Mouse (Mus musculus) MEL (cell line): Measurements from ENCODE around the gene Got1. TPM values are rescaled to one million over a fixed set of nuclear protein-coding genes. Genes with fewer than 3 reads are reported as not detected.

Experiments used
- DNase-seq: peaks from one replicate; pipeline ENCODE4 v3.0.0; 2011; ENCODE audit warnings: low read depth, low spot score
- H3K27ac ChIP-seq: 2 replicates; pipeline ENCODE4 v1.5.1; 2012; ENCODE audit warnings: low read depth, mild to moderate bottlenecking, control low read depth, low read length, moderate library complexity; ENCODE audit not compliant: control insufficient read depth
- H3K27me3 ChIP-seq, 2 experiments: fragments of 150-350 bp in 1 of 2; sonication (generic) in 1 of 2; 2 replicates each; pipeline ENCODE4 v1.6.1; 2012; ENCODE audit warnings: low read length in 2 of 2, mild to moderate bottlenecking in 2 of 2, improper control_type of control experiment in 1 of 2, moderate library complexity in 1 of 2; ENCODE audit not compliant: insufficient read depth in 2 of 2, control insufficient read depth in 1 of 2
- H3K36me3 ChIP-seq, 2 experiments: 2 replicates each; pipeline ENCODE4 v1.6.1; 2012 to 2014; ENCODE audit warnings: low read length in 2 of 2, improper control_type of control experiment in 1 of 2, inconsistent platforms in 1 of 2, mild to moderate bottlenecking in 1 of 2; ENCODE audit not compliant: insufficient read depth in 2 of 2, control insufficient read depth in 1 of 2
- H3K4me1 ChIP-seq, 2 experiments: fragments of 150-350 bp in 1 of 2; sonication (generic) in 1 of 2; 2 replicates each; pipeline ENCODE4 v1.6.1; 2012; ENCODE audit warnings: low read length in 2 of 2, improper control_type of control experiment in 1 of 2, mild to moderate bottlenecking in 1 of 2; ENCODE audit not compliant: insufficient read depth in 2 of 2, control insufficient read depth in 1 of 2
- H3K4me3 ChIP-seq, 2 experiments: fragments of 150-350 bp in 1 of 2; sonication (generic) in 1 of 2; 2 replicates each; pipeline ENCODE4 v1.5.1; 2012; ENCODE audit warnings: low read depth in 2 of 2, low read length in 2 of 2, mild to moderate bottlenecking in 2 of 2, moderate library complexity in 2 of 2, control low read depth in 1 of 2, improper control_type of control experiment in 1 of 2; ENCODE audit not compliant: control insufficient read depth in 1 of 2, insufficient read depth in 1 of 2
- H3K79me2 ChIP-seq: 2 replicates; pipeline ENCODE4 v1.6.1; 2012; ENCODE audit warnings: mild to moderate bottlenecking, low read length, moderate library complexity; ENCODE audit not compliant: control insufficient read depth, poor library complexity, insufficient read depth
- H3K9ac ChIP-seq: 2 replicates; pipeline ENCODE4 v1.6.1; 2012; ENCODE audit warnings: low read depth, mild to moderate bottlenecking, control low read depth, low read length, moderate library complexity; ENCODE audit not compliant: control insufficient read depth, poor library complexity, severe bottlenecking
- H3K9me3 ChIP-seq: fragments of 150-350 bp; sonication (generic); replicated peaks from 2 replicates; pipeline ENCODE4 v1.6.1; 2012; ENCODE audit warnings: mild to moderate bottlenecking, low read length, improper control_type of control experiment, moderate library complexity; ENCODE audit not compliant: insufficient read depth
- CHD2 ChIP-seq: IDR thresholded peaks from 2 replicates; pipeline ENCODE4 v1.6.1; 2011; ENCODE audit warnings: low read length, improper control_type of control experiment
- CTCF ChIP-seq, 3 experiments: IDR thresholded peaks in 2 of 3; conservative IDR thresholded peaks in 1 of 3; 2 replicates each; pipeline ENCODE4 v1.5.1; 2011 to 2012; ENCODE audit warnings: low read length in 3 of 3, low read depth in 2 of 3, mild to moderate bottlenecking in 2 of 3, improper control_type of control experiment in 1 of 3, inconsistent platforms in 1 of 3, mixed read lengths in 1 of 3, moderate library complexity in 1 of 3; ENCODE audit not compliant: control insufficient read depth in 1 of 3, insufficient read depth in 1 of 3, poor library complexity in 1 of 3, severe bottlenecking in 1 of 3
- E2F4 ChIP-seq: IDR thresholded peaks from 2 replicates; pipeline ENCODE4 v1.6.1; 2011; ENCODE audit warnings: low read depth, low read length, improper control_type of control experiment, borderline replicate concordance
- ELF1 ChIP-seq: IDR thresholded peaks from 2 replicates; pipeline ENCODE4 v1.6.1; 2014; ENCODE audit warnings: low read depth, mild to moderate bottlenecking, inconsistent platforms, low read length, improper control_type of control experiment, moderate library complexity
- EP300 ChIP-seq, 2 experiments: IDR thresholded peaks; 2 replicates each; pipeline ENCODE4 v1.6.1; 2011; ENCODE audit warnings: improper control_type of control experiment in 2 of 2, low read length in 2 of 2, low read depth in 1 of 2, mild to moderate bottlenecking in 1 of 2
- ETS1 ChIP-seq: IDR thresholded peaks from 2 replicates; pipeline ENCODE4 v1.6.1; 2012; ENCODE audit warnings: low read depth, mild to moderate bottlenecking, inconsistent platforms, low read length, improper control_type of control experiment, moderate library complexity
- GATA1 ChIP-seq: IDR thresholded peaks from 2 replicates; pipeline ENCODE4 v1.6.1; 2011; ENCODE audit warnings: low read depth, low read length, improper control_type of control experiment
- HCFC1 ChIP-seq: IDR thresholded peaks from 2 replicates; pipeline ENCODE4 v1.6.1; 2012; ENCODE audit warnings: low read depth, mild to moderate bottlenecking, inconsistent platforms, low read length, improper control_type of control experiment, moderate library complexity
- JUND ChIP-seq: IDR thresholded peaks from 2 replicates; pipeline ENCODE4 v1.6.1; 2011; ENCODE audit warnings: low read depth, mild to moderate bottlenecking, improper control_type of control experiment, low read length
- KAT2A ChIP-seq: conservative IDR thresholded peaks from 2 replicates; pipeline ENCODE4 v1.6.1; 2012; ENCODE audit warnings: low read depth, low read length, improper control_type of control experiment, inconsistent platforms
- MEF2A ChIP-seq: IDR thresholded peaks from 2 replicates; pipeline ENCODE4 v1.6.1; 2014; ENCODE audit warnings: low read depth, mild to moderate bottlenecking, inconsistent platforms, low read length, improper control_type of control experiment; ENCODE audit not compliant: poor library complexity, insufficient replicate concordance, severe bottlenecking; ENCODE audit errors: extremely low read depth
- MXI1 ChIP-seq: IDR thresholded peaks from 2 replicates; pipeline ENCODE4 v1.6.1; 2011; ENCODE audit warnings: mild to moderate bottlenecking, low read depth, low read length, improper control_type of control experiment
- MYC ChIP-seq: IDR thresholded peaks from 2 replicates; pipeline ENCODE4 v1.6.1; 2011; ENCODE audit warnings: low read depth, mild to moderate bottlenecking, low read length, improper control_type of control experiment, moderate library complexity
- NRF1 ChIP-seq: IDR thresholded peaks from 2 replicates; pipeline ENCODE4 v1.6.1; 2014; ENCODE audit warnings: low read depth, mild to moderate bottlenecking, inconsistent platforms, low read length, improper control_type of control experiment, moderate library complexity; ENCODE audit not compliant: poor library complexity, insufficient read depth, severe bottlenecking
- POLR2A ChIP-seq, 2 experiments: IDR thresholded peaks; 2 replicates each; pipeline ENCODE4 v1.6.1; 2011 to 2012; ENCODE audit warnings: low read length in 2 of 2, mild to moderate bottlenecking in 2 of 2, control low read depth in 1 of 2, improper control_type of control experiment in 1 of 2, low read depth in 1 of 2, moderate library complexity in 1 of 2; ENCODE audit not compliant: control insufficient read depth in 1 of 2, insufficient read depth in 1 of 2, poor library complexity in 1 of 2
- POLR2AphosphoS2 ChIP-seq: IDR thresholded peaks from 2 replicates; pipeline ENCODE4 v1.6.1; 2011; ENCODE audit warnings: low read length, improper control_type of control experiment
- RAD21 ChIP-seq: IDR thresholded peaks from 2 replicates; pipeline ENCODE4 v1.6.1; 2011; ENCODE audit warnings: mild to moderate bottlenecking, low read depth, low read length, improper control_type of control experiment
- TBP ChIP-seq: IDR thresholded peaks from 2 replicates; pipeline ENCODE4 v1.8.0; 2011; ENCODE audit warnings: low read depth, low read length, improper control_type of control experiment
- TCF12 ChIP-seq: IDR thresholded peaks from 2 replicates; pipeline ENCODE4 v1.6.1; 2014; ENCODE audit warnings: low read depth, mild to moderate bottlenecking, inconsistent platforms, low read length, improper control_type of control experiment, moderate library complexity
- UBTF ChIP-seq: IDR thresholded peaks from 2 replicates; pipeline ENCODE4 v1.6.1; 2012; ENCODE audit warnings: low read depth, mild to moderate bottlenecking, inconsistent platforms, low read length, improper control_type of control experiment, moderate library complexity, borderline replicate concordance; ENCODE audit not compliant: insufficient read depth
- USF1 ChIP-seq: IDR thresholded peaks from 2 replicates; pipeline ENCODE4 v1.6.1; 2014; ENCODE audit warnings: low read depth, mild to moderate bottlenecking, inconsistent platforms, low read length, improper control_type of control experiment, moderate library complexity
- ZC3H11A ChIP-seq: IDR thresholded peaks from 2 replicates; pipeline ENCODE4 v1.6.1; 2012; ENCODE audit warnings: low read depth, mild to moderate bottlenecking, inconsistent platforms, low read length, improper control_type of control experiment
- ZKSCAN1 ChIP-seq: IDR thresholded peaks from 2 replicates; pipeline ENCODE4 v1.6.1; 2012; ENCODE audit warnings: low read depth, mild to moderate bottlenecking, inconsistent platforms, low read length, improper control_type of control experiment, moderate library complexity
- ZMIZ1 ChIP-seq: IDR thresholded peaks from 2 replicates; pipeline ENCODE4 v1.6.1; 2012; ENCODE audit warnings: low read depth, mild to moderate bottlenecking, inconsistent platforms, low read length, improper control_type of control experiment, moderate library complexity
- polyA plus RNA-seq, 2 experiments: library from polyadenylated mRNA; stranded (reverse) in 1 of 2; unstranded in 1 of 2; fragments of >175 nt in 1 of 2; fragments of >200 nt in 1 of 2; gene quantifications; 2 replicates each; pipeline versions ENCODE4 v1.2.1 to v1.2.4; 2012; ENCODE audit warnings: low replicate concordance in 2 of 2, low read depth in 1 of 2; ENCODE audit not compliant: insufficient read length in 2 of 2, insufficient read depth in 1 of 2, missing spikeins in 1 of 2
- total RNA-seq: library from RNA; depleted of rRNA; stranded (reverse); fragments of 300-350 nt; gene quantifications from 2 replicates; pipeline ENCODE4 v1.2.3, GENCODE M21; 2012

The Got1 gene
- total and polyA plus RNA-seq, 3 experiments: 60.4 to 213 (median 106) TPM

DNA sequence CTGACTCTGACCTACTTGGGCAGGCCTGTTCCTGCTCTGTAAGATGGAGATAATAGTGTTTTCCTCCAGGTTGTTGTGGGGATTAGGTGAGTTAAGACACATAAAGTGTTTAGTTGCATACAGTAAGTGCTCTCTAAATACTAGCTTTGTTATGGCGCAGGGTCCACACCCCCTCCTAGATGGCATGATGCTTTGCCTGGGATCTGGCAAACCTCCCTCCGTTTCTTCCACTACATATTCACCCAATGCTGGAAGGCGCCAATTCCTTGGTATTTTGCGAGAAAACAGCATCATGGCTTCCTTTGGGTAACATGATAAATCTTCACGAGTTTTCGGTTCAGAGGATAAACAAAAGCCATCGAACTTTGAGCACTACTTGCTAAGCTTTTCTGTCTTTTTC, 1.2 kb upstream of the Got1 start:
- DNase-seq: no peak
- H3K4me1 ChIP-seq: peaks cover 8 to 16% of the 10 kb centered on the region in 2 experiments
- TF ChIP-seq ZKSCAN1 (no peak), POLR2A (IDR thresholded peaks at IDR 0.05; ENCODE audit: control insufficient read depth in 1 of 2, insufficient read depth in 1 of 2, low read depth in 1 of 2, low read length in 2 of 2, poor library complexity in 1 of 2) (no peak), ETS1 (no peak)

DNA sequence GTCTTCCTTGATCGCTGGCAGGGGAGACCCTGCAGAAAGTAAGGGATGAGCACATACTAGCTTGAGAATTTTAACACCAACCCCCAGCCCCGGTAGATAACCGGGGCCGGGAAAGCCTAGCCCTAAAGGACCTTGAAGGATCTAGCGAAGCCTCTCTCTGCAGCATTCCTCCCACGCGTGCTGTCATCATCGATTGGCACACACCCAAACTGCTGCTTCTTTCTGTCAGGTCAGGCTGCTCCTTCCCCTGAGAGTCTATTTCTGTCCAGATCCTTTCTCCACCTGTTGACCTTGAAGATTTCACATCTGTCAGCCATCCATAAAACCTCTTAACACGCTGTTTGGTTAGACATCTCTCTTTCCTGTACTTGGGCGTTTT, 688 bp upstream of the Got1 start:
- H3K4me1 ChIP-seq: peaks cover 8 to 16% of the 10 kb centered on the region in 2 experiments; a peak in 3 of 4 replicates
- peak; percentile 91 for DNase-seq
- no peaks in the 10 kb centered on the region for H3K27me3 ChIP-seq
- peaks cover 39% of the 10 kb centered on the region for H3K79me2 ChIP-seq
- H3K4me3 ChIP-seq: peak overlapping the region; percentile 65 to 83
- H3K9ac ChIP-seq: peak overlapping the region; percentile 90
- H3K27ac ChIP-seq: peak overlapping the region; percentile 82
- H3K9me3 ChIP-seq: no peaks in the 10 kb centered on the region
- TF ChIP-seq ELF1: no peak
- peak in 1 of 2 experiments; percentile 35; a peak in 1 of 4 replicates for TF ChIP-seq EP300 (IDR thresholded peaks at IDR 0.05; ENCODE audit: low read depth in 1 of 2, low read length in 2 of 2)
- 0 out of 2 replicates have a peak, but pooled peaks have one; percentile 35 for TF ChIP-seq POLR2AphosphoS2
- no peak; the same call in none of the 2 replicates for TF ChIP-seq MYC
- peak; percentile 35 for TF ChIP-seq MXI1
- no peak for TF ChIP-seq CHD2
- peak; percentile 47; the same call in 1 of the 2 replicates for TF ChIP-seq ETS1
- no peak for TF ChIP-seq RAD21
- no peak for TF ChIP-seq HCFC1
- TF ChIP-seq E2F4: no peak
- TF ChIP-seq USF1: no peak
- TF ChIP-seq JUND: 0 out of 2 replicates have a peak, but pooled peaks have one; percentile 3
- peak; percentile 32; the same call in 1 of the 2 replicates for TF ChIP-seq GATA1
- H3K36me3 ChIP-seq: peaks cover 6 to 23% of the 10 kb centered on the region in 2 experiments

More for the DNA sequence above, 1.2 kb upstream of the Got1 start:
- Histone ChIP-seq H3K9me3 (no peaks in the 10 kb centered on the region), H3K79me2 (peaks cover 35% of the 10 kb centered on the region), H3K4me3 (peak overlapping the region; percentile 65 to 83), H3K27ac (peak overlapping the region; percentile 82), H3K27me3 (no peaks in the 10 kb centered on the region), H3K36me3 (peaks cover 6 to 23% of the 10 kb centered on the region in 2 experiments), H3K9ac (peak overlapping the region; percentile 90)

DNA sequence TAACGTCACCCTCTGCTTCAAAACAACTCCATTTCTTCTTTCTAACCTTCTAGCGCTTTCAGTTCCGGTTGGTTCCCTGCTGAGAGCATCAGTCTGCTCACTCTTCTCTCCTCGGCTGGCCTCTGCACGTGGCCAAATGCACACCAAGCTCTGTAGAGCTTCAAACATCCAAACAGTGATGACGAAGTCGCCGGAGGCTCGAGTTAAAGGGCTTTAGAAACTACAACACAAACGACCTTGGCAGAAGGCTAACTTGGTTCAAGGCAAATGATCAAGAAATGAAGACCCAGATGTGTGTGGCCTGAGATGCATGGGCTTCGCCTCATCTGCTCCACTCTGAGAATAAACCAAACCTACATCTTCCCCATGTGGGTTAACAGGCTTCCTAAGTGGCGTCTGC, 854 bp downstream of the Got1 start:
- Histone ChIP-seq H3K27me3 (no peaks in the 10 kb centered on the region), H3K4me3 (peak overlapping the region; percentile 66 to 93), H3K36me3 (peaks cover 13 to 23% of the 10 kb centered on the region in 2 experiments), H3K9me3 (no peaks in the 10 kb centered on the region), H3K79me2 (peaks cover 51% of the 10 kb centered on the region), H3K27ac (peak overlapping the region; percentile 74), H3K4me1 (peaks cover 8 to 16% of the 10 kb centered on the region in 2 experiments; a peak in 3 of 4 replicates), H3K9ac (peak overlapping the region; percentile 84)
- DNase-seq: peak; percentile 83
- TF ChIP-seq CTCF (IDR thresholded peaks at IDR 0.05 in 2 of 3, conservative IDR thresholded peaks at IDR 0.05 in 1 of 3; ENCODE audit: control insufficient read depth in 1 of 3, insufficient read depth in 1 of 3, low read depth in 2 of 3, low read length in 3 of 3, poor library complexity in 1 of 3, severe bottlenecking in 1 of 3): no peak
- TF ChIP-seq EP300 (IDR thresholded peaks at IDR 0.05; ENCODE audit: low read depth in 1 of 2, low read length in 2 of 2): no peak
- TF ChIP-seq NRF1: no peak
- TF ChIP-seq UBTF: no peak
- TF ChIP-seq TCF12: no peak
- TF ChIP-seq ZKSCAN1: no peak
- TF ChIP-seq HCFC1: 0 out of 2 replicates have a peak, but pooled peaks have one; percentile 25
- TF ChIP-seq KAT2A: no peak
- no peak for TF ChIP-seq ELF1
- no peak for TF ChIP-seq ZMIZ1
- TF ChIP-seq ZC3H11A: no peak
- TF ChIP-seq RAD21: no peak
- peak; percentile 79 for TF ChIP-seq USF1
- TF ChIP-seq TBP: no peak
- TF ChIP-seq MXI1: peak; percentile 95
- TF ChIP-seq ETS1: no peak
- TF ChIP-seq MEF2A: no peak
